Mouse (Mus musculus) gastrocnemius, adult 2 months (tissue): ENCODE results near the gene Agbl2. TPM values are rescaled to one million over a fixed set of nuclear protein-coding genes. Genes with fewer than 3 reads are reported as not detected.

Experiments used
- DNase-seq: peaks from one replicate; pipeline ENCODE4 v3.0.0; 2022
- H3K27ac ChIP-seq: fragments of 200-600 bp; 2 replicates; pipeline ENCODE4 v1.8.1; 2022; ENCODE audit warnings: mild to moderate bottlenecking
- H3K4me3 ChIP-seq: fragments of 200-600 bp; 2 replicates; pipeline ENCODE4 v1.8.1; 2022; ENCODE audit warnings: mild to moderate bottlenecking, moderate library complexity
- CTCF ChIP-seq: fragments of 200-600 bp; IDR thresholded peaks from 2 replicates; pipeline ENCODE4 v1.8.1; 2022; ENCODE audit warnings: antibody characterized with exemption, mild to moderate bottlenecking, moderate library complexity
- intact Hi-C: fragments of 180-260 bp; cut with DNase I; formaldehyde crosslinking; loops from one replicate; pipeline ENCODE4 v1.15.1; 2025
- long read RNA-seq, 2 experiments: library from polyadenylated mRNA; stranded (forward); transcript quantifications; one replicate each; pipeline ENCODE4 v2.0.0; 2021
- total RNA-seq, 2 experiments: library from RNA; stranded (reverse); gene quantifications; 2 replicates each; pipeline ENCODE4 v1.2.3; 2021

Agbl2 gene
- total RNA-seq = under 1 TPM; 0.18 to 0.20 TPM
- long read RNA-seq, experiment 1 = 0 reads
- long read RNA-seq, experiment 2 = 0 reads

GRCm38 (mm10) chr2:90782458-90782857 lies at the start of gene Agbl2:
TSS of gene Agbl2 (plus strand) at chr2:90782727.
- DNase-seq = peak; percentile 44
- Histone ChIP-seq H3K4me3 (peak within 1 kb of the TSS; percentile 80), H3K27ac (peak within 1 kb of the TSS; percentile 58; the same call in 1 of the 2 replicates)
- no peak for TF ChIP-seq CTCF
- intact Hi-C loops = no loop called here

DNA sequence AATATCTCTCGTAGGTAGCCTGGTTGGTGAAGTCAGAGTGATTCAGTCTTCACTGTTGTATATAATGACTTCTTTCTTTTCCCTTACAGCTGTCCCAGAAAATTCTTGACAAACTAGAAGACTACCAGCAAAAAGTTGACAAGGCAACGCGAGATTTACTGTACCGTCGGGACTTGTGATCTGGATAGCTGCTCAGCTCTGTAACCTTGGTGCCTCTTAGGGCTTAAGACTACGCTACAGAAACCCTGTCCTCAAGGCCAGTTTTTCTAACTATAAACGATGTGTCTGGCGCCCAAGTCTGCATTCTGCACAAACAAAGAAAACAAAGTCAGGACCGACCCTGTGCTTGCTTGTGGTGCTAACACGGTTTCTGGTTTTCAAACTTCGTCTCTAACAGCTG lies 47.2 kb upstream of the Agbl2 start:
- intact Hi-C loops = no loop called here
- no peak for TF ChIP-seq CTCF
- no peak overlapping the region for H3K27ac ChIP-seq
- DNase-seq = no peak
- no peak overlapping the region for H3K4me3 ChIP-seq

- intact Hi-C loops = no loop called here
- no peak for DNase-seq
Observed at GRCm38 (mm10) chr2:90738801-90739200, 43.7 kb upstream of the Agbl2 start.

DNA sequence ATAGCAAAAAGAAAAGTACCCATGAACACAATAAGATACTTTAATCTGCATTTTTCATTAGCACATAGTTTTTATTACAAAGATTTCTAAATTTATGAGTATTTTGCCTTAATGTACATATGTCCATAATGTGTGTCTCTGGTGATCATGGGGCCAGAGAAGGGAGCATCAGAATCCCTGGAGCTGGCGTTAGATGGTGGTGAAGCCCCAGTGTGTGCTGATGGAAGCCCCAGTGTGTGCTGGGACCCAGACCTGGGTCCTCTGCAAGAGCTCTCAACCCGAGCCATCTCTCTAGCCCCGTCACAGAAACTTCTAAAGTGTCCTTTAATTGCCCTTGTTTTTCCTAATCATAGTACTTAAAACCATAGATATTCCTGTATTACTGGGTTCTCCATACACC lies 43.2 kb upstream of the Agbl2 start:
- Histone ChIP-seq H3K4me3 (no peak overlapping the region), H3K27ac (no peak overlapping the region)
- no peak for TF ChIP-seq CTCF
- intact Hi-C loops = no loop called here
- DNase-seq = no peak

More at GRCm38 (mm10) chr2:90738801-90739200, 43.7 kb upstream of the Agbl2 start:
- H3K4me3 ChIP-seq = no peak overlapping the region
- H3K27ac ChIP-seq = no peak overlapping the region
- no peak for TF ChIP-seq CTCF

DNA sequence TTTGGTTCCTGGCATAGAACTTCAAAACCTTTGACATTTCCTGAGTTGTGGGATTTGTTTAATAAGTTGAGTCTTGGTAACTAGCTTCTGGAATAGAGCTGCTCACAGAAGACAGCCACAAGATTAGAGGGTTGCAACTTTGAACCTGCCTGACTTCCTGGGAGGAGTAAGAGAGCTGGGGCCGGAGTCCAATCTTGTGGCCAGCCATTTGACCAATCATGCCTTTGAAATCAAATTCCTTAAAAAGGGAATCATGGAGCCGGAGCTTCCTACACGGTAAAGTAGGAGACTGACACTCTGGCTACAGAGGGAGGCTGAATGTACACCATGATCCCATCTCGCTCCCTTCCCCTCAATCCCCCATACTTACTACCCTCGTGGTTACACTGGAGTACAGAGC lies 42.6 kb upstream of the Agbl2 start:
- intact Hi-C loops = no loop called here
- no peak overlapping the region for H3K4me3 ChIP-seq
- no peak overlapping the region for H3K27ac ChIP-seq
- DNase-seq = no peak
- no peak for TF ChIP-seq CTCF

- Histone ChIP-seq H3K27ac (peak overlapping the region; percentile 94), H3K4me3 (peak overlapping the region; percentile 81)
- peak; percentile 22 for DNase-seq
- intact Hi-C loops = no loop called here
- no peak for TF ChIP-seq CTCF
Observed at GRCm38 (mm10) chr2:90744285-90745052, 38.1 kb upstream of the Agbl2 start.

DNA sequence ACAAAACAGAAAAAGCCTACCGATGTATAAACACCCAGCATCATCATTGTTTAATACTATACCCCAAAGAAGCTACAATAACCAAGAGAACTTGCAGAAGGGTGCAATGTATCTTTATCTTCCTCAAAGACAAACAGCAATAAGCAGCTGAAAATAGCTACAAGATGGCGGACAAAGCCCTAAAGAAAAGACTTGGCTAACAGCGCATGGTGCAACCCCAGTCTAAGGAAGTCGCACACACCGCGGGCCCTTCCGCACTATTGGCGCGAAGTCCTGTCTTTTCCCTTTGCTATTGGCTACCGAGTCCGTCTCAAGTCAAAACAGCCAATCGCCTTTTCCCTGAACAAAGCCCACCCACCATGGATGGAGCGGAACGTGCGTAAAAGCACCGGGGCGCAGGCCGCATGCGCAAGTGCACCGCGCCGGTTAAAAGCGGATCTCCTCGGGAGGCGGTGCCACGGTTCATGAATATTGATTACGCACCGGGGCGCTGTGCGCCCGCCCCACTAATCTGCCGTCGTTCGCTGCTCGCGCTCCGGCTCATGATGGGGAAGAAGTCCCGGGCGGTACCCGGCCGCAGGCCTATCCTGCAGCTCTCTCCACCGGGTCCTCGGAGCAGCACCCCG lies 37.4 kb upstream of the Agbl2 start, which contains the start of gene Fnbp4:
Gene Fnbp4, plus strand, starts transcription at position 318 of the 626 bp plus-strand sequence.
- peak within 1 kb of the TSS; percentile 81 for H3K4me3 ChIP-seq
- DNase-seq = peak; percentile 98
- H3K27ac ChIP-seq = peak within 1 kb of the TSS; percentile 95
- intact Hi-C loops = no loop called here
- TF ChIP-seq CTCF = no peak

DNA sequence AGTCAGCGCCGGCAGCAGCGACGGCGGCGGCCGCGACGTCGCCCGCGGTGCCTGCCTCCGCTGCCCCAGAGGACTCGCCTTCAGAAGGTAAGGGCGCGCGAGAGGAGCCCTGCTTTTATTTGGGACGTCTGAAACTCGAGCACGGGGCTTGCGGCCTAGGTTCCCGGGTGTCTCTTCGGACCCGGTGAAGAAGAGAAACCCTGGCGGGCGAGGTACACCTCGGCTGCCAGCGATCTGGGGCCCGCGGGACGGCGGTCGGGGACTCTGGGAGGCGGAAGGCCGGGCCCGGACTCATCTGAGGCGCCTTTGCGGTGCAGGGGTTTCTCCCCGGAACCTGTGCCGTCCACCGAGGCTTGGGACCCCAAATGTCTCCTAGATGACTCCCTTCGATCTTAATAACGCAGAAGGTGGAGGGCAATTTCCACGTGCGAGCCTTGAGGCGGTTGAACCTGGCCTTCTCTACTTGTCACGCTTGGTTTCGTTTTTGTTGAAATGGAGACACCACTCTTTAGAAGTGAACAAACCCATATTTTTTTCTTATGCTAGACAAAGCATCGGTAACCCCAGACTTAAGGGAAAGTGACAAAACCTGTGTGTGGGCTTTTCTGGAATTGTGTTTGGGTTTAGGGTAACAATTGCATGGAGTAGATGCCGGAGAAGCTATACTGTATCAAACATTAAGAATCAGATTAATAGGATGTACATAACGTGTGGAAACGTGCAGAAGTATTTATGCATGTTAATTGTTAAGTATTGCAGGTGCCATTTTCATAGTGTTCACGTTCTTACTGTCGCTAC lies 36.6 kb upstream of the Agbl2 start:
- no peak for DNase-seq
- peak overlapping the region; percentile 95 for H3K27ac ChIP-seq
- intact Hi-C loops = no loop called here
- no peak for TF ChIP-seq CTCF
- H3K4me3 ChIP-seq = peak overlapping the region; percentile 81

DNA sequence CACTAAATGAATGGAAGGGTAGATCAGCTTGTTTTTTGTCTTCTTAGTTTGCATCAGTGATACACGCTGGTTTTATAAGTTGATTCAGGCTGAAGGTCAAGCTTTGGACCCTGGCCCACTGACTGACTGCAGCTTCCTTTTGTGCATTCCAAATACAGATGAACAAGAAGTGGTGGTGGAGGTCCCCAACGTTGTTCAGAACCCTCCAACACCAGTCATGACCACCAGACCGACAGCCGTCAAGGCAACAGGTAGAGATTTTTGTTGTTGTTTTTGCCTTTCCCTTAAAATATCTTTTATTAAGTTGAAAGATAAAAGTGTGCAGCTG lies 36.0 kb upstream of the Agbl2 start:
- intact Hi-C loops = no loop called here
- H3K27ac ChIP-seq = peak overlapping the region; percentile 95
- no peak for TF ChIP-seq CTCF
- H3K4me3 ChIP-seq = peak overlapping the region; percentile 81
- DNase-seq = no peak

GRCm38 (mm10) chr2:90747131-90747530 lies 35.4 kb upstream of the Agbl2 start:
- TF ChIP-seq CTCF = no peak
- intact Hi-C loops = no loop called here
- Histone ChIP-seq H3K4me3 (peak overlapping the region; percentile 81), H3K27ac (no peak overlapping the region)
- no peak for DNase-seq

DNA sequence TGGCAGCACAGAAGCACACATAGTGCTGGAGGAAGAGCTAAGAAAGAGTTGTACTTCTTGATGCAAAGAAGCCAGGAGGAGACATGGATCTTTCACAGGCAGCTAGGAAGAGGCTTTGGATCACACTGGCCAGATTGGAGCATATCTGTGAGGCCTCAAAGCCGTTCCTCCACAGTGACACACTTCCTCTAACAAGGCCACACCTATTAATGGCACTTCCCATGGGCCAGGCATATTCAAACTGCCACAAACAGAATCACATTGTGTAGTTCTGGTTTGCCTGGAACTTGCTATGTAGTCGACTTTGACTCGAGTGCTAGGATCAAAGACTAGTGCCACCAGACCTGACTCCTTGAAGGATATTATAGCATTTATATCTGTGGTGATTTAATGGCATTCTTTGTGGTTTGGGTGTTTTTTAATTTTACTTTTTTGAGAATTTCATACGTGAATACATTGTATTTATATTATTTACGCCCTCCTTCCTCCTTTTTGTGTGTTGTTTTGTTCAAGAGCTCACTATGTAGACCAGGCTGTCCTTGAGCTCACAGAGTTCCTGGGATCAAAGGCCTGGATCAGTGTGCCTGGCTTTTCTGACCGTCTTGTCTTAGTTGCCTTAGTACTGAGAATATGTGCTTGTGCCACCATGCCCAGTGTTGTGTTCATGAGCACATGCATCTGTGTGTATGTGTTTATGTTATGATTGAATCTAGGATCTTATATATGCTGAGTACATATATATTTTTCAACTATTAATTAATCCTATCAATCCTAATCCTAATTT lies 32.7 kb upstream of the Agbl2 start:
- no peak for TF ChIP-seq CTCF
- no peak overlapping the region for H3K4me3 ChIP-seq
- H3K27ac ChIP-seq = 0 out of 2 replicates have a peak overlapping the region, but pooled peaks have one; percentile 3
- intact Hi-C loops = no loop called here
- no peak for DNase-seq

GRCm38 (mm10) chr2:90753565-90753964 lies 29.0 kb upstream of the Agbl2 start:
- H3K27ac ChIP-seq = no peak overlapping the region
- intact Hi-C loops = no loop called here
- H3K4me3 ChIP-seq = no peak overlapping the region
- DNase-seq = no peak
- no peak for TF ChIP-seq CTCF
